Mouse (Mus musculus): Measurements from ENCODE around the gene Vrk2.

Vrk2 gene

GRCm38 (mm10) chr11:26593061-26594059 is at the start of gene Vrk2, which contains the start of gene Gm6899:
TSS of gene Vrk2 (minus strand) at chr11:26593999.
TSS of gene Gm6899 (plus strand) at chr11:26593241.
- DNase-seq (ENCODE audit: low spot score), result peak; percentile 81

GRCm38 (mm10) chr11:26642141-26642540 is 48.3 kb upstream of the Vrk2 start:
- no peak for DNase-seq (ENCODE audit: low spot score)

- no peak for DNase-seq (ENCODE audit: low spot score)
Observed at GRCm38 (mm10) chr11:26640314-26640785, 46.6 kb upstream of the Vrk2 start.

- DNase-seq (ENCODE audit: low spot score), result no peak
Observed at GRCm38 (mm10) chr11:26636239-26636638, 42.4 kb upstream of the Vrk2 start.

GRCm38 (mm10) chr11:26622727-26623126 is 28.9 kb upstream of the Vrk2 start:
- DNase-seq (ENCODE audit: low spot score), result no peak

GRCm38 (mm10) chr11:26618475-26619223 is 24.9 kb upstream of the Vrk2 start:
- DNase-seq (ENCODE audit: low spot score), result no peak

GRCm38 (mm10) chr11:26608795-26609194 is 15.0 kb upstream of the Vrk2 start:
- DNase-seq (ENCODE audit: low spot score), result no peak

- DNase-seq (ENCODE audit: low spot score), result no peak
Observed at GRCm38 (mm10) chr11:26604061-26604655, 10.4 kb upstream of the Vrk2 start.

- DNase-seq (ENCODE audit: low spot score), result no peak
Observed at GRCm38 (mm10) chr11:26601571-26602175, 7.9 kb upstream of the Vrk2 start.

GRCm38 (mm10) chr11:26600692-26601091 is 6.9 kb upstream of the Vrk2 start:
- DNase-seq (ENCODE audit: low spot score), result no peak

- DNase-seq (ENCODE audit: low spot score), result no peak
Observed at GRCm38 (mm10) chr11:26598876-26599275, 5.1 kb upstream of the Vrk2 start.

- no peak for DNase-seq (ENCODE audit: low spot score)
Observed at GRCm38 (mm10) chr11:26597761-26598160, 4.0 kb upstream of the Vrk2 start.

GRCm38 (mm10) chr11:26597145-26597544 is 3.3 kb upstream of the Vrk2 start:
- DNase-seq (ENCODE audit: low spot score), result no peak

GRCm38 (mm10) chr11:26596186-26596585 is 2.4 kb upstream of the Vrk2 start:
- DNase-seq (ENCODE audit: low spot score), result no peak

GRCm38 (mm10) chr11:26594487-26594886 is 688 bp upstream of the Vrk2 start:
- DNase-seq (ENCODE audit: low spot score), result no peak

GRCm38 (mm10) chr11:26592395-26593053 is 1.3 kb downstream of the Vrk2 start:
- DNase-seq (ENCODE audit: low spot score), result no peak

GRCm38 (mm10) chr11:26587184-26587524 is 6.6 kb downstream of the Vrk2 start:
- no peak for DNase-seq (ENCODE audit: low spot score)

- DNase-seq (ENCODE audit: low spot score), result no peak
Observed at GRCm38 (mm10) chr11:26586367-26587183, 7.2 kb downstream of the Vrk2 start.

GRCm38 (mm10) chr11:26585409-26586366 is 8.1 kb downstream of the Vrk2 start:
- no peak for DNase-seq (ENCODE audit: low spot score)
